Mouse (Mus musculus): Measurements from ENCODE around the gene Phf5a.

Phf5a gene

DNA sequence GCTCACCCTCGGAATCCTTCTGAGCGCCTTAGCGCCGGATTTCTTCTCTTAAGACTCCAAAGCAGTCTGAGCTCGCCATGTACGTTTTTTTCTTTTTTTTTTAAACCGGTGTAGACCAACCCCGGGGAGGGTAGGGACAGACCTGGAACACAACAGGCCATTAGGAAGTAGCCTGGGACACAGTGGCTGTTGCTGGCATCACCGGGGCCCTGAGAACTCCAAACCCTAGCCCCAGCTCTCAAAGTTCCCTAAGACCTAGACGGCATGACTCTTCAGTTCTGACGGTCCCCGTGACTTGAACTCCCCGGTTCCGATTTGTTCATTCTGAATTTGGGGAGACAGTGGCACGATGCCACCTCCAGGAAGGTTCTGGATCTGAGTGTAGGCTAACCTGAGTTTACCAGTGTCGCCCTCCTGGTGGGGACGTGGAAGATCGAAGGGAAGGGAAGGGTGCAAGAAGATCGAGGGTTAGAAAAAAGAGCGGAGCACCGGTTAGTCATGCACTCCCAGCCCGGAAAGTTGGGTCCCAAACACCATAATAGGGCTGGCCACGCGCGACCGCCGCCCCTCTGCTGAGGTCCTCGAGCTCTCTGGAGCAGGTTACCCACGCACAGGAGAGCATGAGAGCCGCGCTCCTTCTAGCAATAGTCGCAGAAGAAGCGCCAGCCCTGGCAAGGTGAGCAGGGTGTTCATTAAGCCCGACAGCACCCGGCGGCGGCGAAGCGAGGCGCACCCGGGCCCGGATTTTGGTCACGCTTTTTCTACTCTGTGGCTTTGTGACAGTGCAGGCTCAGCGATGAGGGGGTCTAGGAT lies 13.0 kb downstream of the Phf5a start, which contains the start of gene Tob2:
Gene Tob2 (minus strand): TSS at position 280 of the 813 bp plus-strand sequence.
- no peak for TF ChIP-seq GATA4 (IDR thresholded peaks at IDR 0.05; ENCODE audit: insufficient replicate concordance, low read length)

DNA sequence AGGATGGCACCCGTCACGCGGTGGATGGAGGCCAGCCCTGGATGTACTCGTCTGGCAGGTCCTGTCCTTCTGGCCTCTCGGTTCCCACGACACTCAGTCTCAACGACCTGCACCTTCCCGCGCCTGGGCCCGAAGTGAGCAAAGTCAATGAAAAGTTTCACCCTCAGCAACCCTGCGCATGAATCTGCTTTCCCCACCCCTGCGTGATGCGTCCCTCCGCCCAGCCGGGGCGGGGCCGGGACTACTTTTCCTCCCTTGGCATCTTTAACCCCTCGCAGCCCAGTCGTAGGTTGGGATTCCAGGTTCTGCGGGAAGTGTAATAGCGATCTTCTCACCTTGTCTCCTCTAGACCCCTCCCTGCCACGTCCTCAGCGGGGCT lies 13.6 kb downstream of the Phf5a start:
- peak; percentile 86; the same call in 1 of the 2 replicates for TF ChIP-seq GATA4 (IDR thresholded peaks at IDR 0.05; ENCODE audit: insufficient replicate concordance, low read length)

GRCm38 (mm10) chr15:81857724-81858116 lies 14.0 kb downstream of the Phf5a start:
- no peak for TF ChIP-seq GATA4 (IDR thresholded peaks at IDR 0.05; ENCODE audit: insufficient replicate concordance, low read length)

DNA sequence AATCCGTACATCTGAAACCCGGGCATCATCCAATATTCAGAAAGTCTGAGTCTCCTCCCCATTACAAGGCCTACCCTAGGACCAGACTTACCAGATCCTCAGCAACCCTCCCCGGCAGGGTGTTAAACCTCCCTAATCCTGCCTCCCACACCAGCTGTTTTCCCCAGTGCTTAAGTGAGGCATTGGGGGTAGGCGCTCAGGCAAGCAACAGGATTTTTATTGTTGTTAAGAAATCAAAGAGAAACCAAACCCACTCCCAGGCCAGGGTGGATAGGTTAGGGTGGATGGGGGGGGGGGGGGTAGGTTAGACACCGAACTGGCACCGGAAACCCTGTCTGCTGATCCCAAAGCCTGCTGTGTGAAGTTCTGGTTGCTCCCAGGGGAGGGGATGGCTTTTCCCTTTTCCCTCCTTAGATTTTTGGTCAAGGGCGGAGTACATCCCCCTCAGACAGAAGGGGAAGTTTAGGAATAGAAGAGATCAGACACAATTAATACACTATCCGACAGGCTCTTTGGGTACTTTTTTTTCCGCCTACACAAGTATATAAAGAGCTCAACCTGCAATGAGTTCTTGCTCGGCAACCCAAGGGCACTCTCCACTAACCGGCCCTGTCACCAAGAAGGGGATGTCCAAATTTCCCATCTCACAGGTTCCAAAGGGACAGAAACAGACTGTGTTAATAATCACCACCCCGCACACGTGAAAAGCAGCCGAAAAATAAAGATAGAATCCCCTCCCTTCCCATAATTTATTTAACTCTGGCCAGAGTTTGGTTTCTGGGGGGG lies 14.6 kb downstream of the Phf5a start:
- TF ChIP-seq GATA4 (IDR thresholded peaks at IDR 0.05; ENCODE audit: insufficient replicate concordance, low read length) = no peak

GRCm38 (mm10) chr15:81856030-81856790 lies 15.5 kb downstream of the Phf5a start:
- no peak for TF ChIP-seq GATA4 (IDR thresholded peaks at IDR 0.05; ENCODE audit: insufficient replicate concordance, low read length)

DNA sequence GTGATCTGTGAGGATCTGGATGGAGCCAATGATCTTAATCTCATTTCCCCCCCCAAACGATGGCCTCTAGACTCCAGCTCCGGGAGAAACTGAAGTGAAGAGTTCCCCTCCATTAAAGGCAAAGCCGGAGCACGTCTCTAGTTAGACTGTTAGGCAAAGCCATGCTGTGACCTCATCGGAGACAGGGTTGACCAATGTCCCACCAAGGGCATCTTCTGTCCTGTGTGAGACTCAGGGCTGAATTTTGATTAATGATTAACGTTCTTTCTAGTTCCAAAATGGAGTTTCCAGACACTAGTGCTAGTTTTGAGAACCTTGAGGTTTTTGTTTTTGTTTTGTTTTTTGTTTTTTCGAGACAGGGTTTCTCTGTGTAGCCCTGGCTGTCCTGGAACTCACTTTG lies 18.6 kb downstream of the Phf5a start:
- TF ChIP-seq GATA4 (IDR thresholded peaks at IDR 0.05; ENCODE audit: insufficient replicate concordance, low read length) = no peak

GRCm38 (mm10) chr15:81852411-81853000 lies 19.2 kb downstream of the Phf5a start:
- TF ChIP-seq GATA4 (IDR thresholded peaks at IDR 0.05; ENCODE audit: insufficient replicate concordance, low read length) = no peak

GRCm38 (mm10) chr15:81851375-81851774 lies 20.3 kb downstream of the Phf5a start:
- no peak for TF ChIP-seq GATA4 (IDR thresholded peaks at IDR 0.05; ENCODE audit: insufficient replicate concordance, low read length)

- TF ChIP-seq GATA4 (IDR thresholded peaks at IDR 0.05; ENCODE audit: insufficient replicate concordance, low read length) = no peak
These were observed 21.0 kb downstream of the Phf5a start for GRCm38 (mm10) chr15:81850718-81851117.

DNA sequence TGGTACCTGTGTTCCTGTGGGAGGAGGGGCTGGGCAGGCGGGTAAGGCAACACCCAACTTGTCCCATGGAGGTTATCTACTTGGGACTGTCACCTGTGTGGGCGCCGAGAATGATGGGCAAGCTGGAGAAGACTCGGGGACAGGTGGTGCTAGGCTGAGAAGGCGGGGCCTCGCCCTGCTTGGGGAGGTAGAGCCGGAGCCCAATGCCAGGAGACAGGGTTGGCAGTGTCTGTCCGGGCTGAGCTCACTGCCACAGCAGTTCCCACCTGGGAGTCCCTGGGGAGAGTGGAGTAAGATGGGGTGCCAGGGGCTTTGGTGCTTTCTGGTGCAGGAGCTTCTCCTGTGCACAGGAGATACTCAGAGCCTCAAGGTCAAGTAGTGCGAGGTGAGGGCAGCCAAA lies 22.6 kb downstream of the Phf5a start:
- TF ChIP-seq GATA4 (IDR thresholded peaks at IDR 0.05; ENCODE audit: insufficient replicate concordance, low read length) = no peak

DNA sequence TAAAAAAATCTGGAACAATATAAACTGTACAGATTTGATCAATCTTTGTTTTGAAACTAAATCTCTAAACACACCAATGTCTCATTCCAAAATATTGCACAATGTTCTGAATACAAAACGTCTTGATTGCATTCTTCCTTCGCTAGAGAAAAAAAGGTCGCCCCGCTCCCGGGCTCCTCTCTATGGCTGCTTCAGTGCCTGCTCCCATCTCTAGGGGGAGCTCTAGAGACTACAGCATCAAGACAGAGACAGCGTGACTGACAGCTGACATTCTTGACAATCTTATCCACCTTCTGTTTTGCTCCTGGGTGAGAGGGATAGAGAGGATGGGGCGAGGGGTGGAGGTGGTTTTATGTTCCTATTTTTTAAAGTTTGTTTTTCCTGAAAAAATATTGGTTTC lies 23.4 kb downstream of the Phf5a start:
- TF ChIP-seq GATA4 (IDR thresholded peaks at IDR 0.05; ENCODE audit: insufficient replicate concordance, low read length) = no peak

DNA sequence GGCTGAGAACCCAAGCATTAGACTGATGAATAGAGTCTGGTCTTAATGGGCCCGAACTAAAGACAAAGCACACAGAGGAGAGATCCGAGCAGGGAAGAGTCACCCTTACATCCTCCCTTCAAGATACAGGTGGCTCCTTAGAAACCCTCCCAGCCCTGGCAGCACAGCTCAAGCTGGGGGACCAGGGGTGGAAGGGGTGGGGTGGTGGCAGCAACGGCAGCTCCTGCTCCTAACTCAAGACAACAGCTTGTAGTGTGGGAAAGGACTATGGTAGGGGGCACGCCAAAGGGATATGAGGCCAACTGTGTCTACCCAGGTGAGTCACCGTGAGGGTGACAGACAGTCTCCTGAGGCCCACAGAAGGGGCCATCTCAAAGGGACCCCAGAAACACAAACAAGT lies 23.9 kb downstream of the Phf5a start:
- no peak for TF ChIP-seq GATA4 (IDR thresholded peaks at IDR 0.05; ENCODE audit: insufficient replicate concordance, low read length)

- TF ChIP-seq GATA4 (IDR thresholded peaks at IDR 0.05; ENCODE audit: insufficient replicate concordance, low read length) = no peak
These were observed 24.6 kb downstream of the Phf5a start for GRCm38 (mm10) chr15:81847161-81847560.

DNA sequence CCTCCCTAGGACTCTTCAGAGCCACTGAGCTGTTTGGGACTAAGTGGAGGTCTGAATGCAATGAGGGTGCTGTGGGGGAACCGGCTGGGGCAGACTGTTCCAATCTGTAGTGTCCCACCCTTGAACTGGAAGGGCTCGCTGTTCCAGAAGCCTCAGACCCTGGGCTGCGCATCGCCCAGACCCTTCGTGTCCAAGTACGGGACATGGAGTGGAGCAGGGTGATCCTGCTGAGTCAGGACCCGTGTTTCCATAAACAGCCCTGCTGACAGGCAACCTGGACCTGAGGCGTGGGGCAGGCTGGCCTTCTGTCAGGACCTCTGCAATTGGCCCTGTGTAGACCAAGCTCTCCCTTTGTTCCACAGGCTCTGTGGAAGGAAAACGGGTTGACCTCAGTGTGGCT lies 25.0 kb downstream of the Phf5a start:
- TF ChIP-seq GATA4 (IDR thresholded peaks at IDR 0.05; ENCODE audit: insufficient replicate concordance, low read length) = no peak

GRCm38 (mm10) chr15:81845724-81846123 lies 26.0 kb downstream of the Phf5a start:
- no peak; the same call in 1 of the 2 replicates for TF ChIP-seq GATA4 (IDR thresholded peaks at IDR 0.05; ENCODE audit: insufficient replicate concordance, low read length)
